Mouse (Mus musculus) kidney, adult 18-20 months (tissue): ENCODE data around the gene Map3k9.

Source experiments
- DNase-seq: peaks from one replicate; pipeline ENCODE4 v3.0.0; 2021

Gene Map3k9

GRCm38 (mm10) chr12:81782606-81783005 is 1.6 kb upstream of the Map3k9 start:
- no peak for DNase-seq

- DNase-seq: peak; percentile 57
Observed at GRCm38 (mm10) chr12:81780271-81781093, 493 bp downstream of the Map3k9 start.

DNA sequence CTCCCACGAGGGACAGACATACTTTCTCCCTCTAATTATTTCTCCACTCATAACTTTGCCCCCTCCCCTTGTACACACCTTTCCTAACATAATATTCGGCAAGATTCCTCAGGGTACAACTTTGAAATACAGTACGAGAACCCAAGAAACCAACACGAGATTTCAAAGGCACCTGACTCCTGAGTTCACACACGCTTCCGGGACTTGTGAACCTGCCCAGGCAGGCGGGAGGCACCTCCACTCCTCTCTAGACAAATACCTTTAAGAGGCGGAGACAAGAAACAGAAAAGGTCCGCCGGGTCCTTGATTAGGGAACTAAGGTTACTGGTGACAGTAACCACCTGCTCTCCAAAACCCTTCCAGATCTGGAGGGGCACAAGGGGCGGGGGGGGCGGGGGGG is 1.1 kb downstream of the Map3k9 start:
- DNase-seq: peak; percentile 55

DNA sequence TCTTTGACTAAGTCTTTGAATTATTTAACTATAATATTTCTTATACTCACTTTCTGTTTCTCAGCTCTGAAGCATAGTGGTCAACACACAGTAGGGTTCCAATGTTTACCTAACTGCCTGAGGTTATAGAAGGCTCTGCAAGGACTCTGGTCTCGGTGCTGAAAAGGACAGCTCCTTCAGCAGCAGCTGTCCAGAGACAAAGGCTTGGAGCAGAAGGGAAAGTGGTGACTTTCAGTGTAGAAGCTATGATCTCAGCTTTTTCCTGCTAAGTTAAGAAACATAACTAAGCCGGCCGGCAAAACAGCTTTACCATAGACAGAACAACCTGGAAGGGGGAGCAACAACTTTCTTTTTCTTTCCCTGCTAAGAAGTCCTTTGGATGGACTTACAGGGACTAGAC is 4.8 kb downstream of the Map3k9 start:
- no peak for DNase-seq

GRCm38 (mm10) chr12:81775641-81776040 is 5.3 kb downstream of the Map3k9 start:
- DNase-seq: no peak

GRCm38 (mm10) chr12:81774186-81774585 is 6.8 kb downstream of the Map3k9 start:
- no peak for DNase-seq

DNA sequence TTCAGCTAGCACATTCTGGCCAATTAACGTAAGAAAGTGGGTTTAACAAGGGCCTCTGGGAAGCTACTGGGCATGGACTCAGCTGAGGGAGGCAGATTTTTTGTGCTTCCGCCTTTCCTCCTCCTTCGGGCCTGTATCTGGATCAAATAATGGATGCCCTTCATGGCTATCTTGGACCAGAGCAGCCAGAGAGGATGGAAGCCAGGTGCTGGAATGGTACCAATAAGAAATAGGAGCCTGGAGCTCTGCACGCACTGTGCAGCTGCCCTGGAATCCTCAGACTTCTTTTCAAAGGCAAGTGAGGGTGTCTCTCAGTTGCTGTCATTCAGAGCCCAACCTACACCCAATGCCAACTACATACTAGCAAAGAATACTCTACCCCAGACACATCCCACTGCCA is 11.5 kb downstream of the Map3k9 start:
- DNase-seq: no peak

GRCm38 (mm10) chr12:81765386-81765785 is 15.6 kb downstream of the Map3k9 start:
- no peak for DNase-seq

DNA sequence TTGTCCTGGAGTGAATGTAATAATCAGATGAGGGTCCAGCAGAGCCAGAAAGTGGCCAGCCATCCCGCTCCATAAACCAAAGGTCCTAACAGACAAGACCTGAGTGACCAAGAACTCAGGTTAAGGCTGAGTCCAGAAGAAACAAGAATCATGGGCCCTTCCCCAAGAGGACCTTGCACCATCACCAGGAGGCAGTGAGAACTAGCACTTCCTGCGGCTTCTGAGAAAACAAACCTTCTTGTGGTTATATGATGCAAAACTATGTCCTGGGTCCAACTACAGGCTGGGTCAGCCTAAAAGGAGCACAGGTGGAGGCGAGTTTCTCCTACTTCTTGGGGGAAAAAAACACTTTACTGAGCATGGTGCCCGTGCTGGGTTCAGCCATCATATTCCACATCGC is 16.6 kb downstream of the Map3k9 start:
- DNase-seq: no peak

GRCm38 (mm10) chr12:81754651-81755050 is 26.3 kb downstream of the Map3k9 start:
- no peak for DNase-seq

DNA sequence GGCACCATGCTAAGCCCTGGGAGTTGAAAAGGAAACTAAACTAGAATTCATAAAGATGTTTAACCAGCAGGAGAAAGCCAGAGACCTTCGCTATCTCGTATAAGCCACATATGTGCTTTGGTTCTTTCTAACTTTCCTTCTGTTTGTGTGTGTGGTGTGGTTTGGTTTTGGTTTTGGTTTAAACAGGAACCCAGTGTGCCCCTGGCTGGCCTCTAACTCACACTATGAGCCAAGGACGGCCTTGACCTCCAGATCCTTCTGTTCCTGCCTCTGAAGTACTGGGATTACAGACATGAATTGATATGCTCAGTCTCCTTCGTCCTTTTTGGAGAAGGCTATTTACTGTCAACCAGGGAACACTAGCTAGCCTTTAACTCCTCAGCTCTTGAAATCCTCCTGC is 29.9 kb downstream of the Map3k9 start:
- no peak for DNase-seq

DNA sequence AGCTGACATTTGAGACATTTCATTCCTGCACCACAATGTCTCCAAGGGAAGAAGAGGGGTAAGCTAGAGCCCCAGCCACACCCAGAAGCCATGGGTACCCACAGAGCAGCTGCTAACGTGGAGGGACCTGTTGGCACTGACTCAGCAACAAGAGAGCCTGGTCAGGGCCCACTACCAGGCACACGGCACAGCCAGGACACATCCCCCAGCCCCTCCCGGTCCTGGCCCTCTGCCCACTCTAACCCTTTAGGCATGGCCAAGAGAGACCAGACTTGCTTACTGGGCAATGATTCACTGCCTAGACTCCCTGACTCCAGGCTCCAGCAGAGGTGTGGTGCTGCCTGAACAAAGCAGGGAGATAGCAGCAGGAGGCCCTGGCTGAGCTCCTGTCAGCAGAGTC is 32.1 kb downstream of the Map3k9 start:
- no peak for DNase-seq

GRCm38 (mm10) chr12:81748021-81748576 is 32.9 kb downstream of the Map3k9 start:
- DNase-seq: no peak

DNA sequence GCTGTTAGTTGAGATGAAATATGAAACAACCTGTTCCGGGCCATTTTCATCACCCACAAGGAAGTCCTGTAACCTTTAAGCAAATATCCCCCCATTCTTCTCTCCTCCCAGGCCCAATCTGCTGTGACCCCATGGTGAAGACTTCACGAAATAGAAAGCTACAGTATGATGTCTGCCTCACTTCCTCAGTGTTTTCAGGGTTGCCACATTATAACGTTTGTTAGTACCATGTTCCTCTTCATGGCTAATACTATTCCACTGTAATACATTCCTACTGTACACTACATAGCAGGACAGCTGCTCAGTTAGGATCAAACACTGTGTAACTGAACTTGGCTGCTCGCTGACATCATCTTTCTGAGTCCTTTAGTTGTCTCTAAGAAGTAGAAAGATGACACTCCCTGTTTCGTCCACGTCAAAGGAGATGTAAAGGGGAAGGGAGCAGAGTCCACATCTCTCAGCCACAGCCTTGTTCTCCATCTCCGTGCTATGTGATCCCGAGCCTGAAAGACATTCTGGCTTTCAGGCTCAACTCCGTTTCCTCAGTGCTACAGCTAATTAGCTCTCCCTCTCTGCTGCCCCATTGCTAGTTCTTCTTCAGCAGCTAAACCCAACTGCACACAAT is 34.5 kb downstream of the Map3k9 start:
- DNase-seq: no peak

- DNase-seq: no peak
Observed at GRCm38 (mm10) chr12:81735246-81736070, 45.5 kb downstream of the Map3k9 start.

DNA sequence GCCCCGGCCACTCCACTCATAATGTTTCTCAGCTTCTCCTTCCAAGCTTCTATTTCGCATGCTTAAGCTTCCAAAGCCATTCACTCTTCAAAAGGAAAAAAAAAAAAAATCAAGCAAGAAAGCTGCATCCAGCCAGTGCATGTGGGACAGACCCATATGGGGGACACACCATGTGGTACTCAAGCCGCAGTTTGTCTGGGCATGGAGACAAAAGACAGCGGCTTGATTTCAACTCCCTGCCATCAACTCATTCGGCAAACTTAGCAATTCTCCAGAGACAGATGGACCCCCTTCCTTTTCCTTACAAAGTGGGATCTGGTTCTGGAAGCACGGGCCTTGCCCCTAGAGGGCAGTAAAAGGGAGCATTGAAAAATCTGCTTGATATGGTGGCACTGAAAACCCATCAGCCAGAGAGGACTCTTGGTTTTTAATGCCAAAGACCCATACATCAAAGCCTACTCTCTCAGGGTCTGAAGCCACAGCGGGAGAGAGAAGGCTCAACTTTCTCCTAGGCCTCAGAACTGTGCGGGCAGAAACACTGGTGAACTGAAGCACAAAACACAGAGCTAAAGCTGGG is 54.6 kb downstream of the Map3k9 start:
- no peak for DNase-seq

DNA sequence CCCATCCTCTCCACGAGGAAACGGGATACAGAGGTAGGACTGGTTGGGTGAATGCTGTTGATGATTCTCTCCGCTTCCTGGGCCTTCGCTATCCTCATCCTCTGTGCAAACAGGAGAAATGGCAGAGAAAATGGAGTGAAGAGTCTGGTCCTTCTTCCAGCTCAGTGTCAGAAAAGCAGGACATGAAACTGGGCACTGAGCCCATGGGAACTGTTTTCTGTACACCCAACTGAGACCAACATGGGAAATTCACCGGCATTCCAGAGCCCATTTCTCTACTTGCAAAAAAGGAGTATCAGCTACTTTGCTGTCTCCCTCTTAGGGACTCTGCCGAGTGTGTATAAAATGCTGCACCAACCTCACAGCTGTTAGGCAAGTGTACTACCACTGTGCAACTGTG is 56.2 kb downstream of the Map3k9 start:
- no peak for DNase-seq

GRCm38 (mm10) chr12:81723375-81723774 is 57.6 kb downstream of the Map3k9 start:
- no peak for DNase-seq

GRCm38 (mm10) chr12:81719715-81720114 is 61.3 kb downstream of the Map3k9 start:
- DNase-seq: no peak

DNA sequence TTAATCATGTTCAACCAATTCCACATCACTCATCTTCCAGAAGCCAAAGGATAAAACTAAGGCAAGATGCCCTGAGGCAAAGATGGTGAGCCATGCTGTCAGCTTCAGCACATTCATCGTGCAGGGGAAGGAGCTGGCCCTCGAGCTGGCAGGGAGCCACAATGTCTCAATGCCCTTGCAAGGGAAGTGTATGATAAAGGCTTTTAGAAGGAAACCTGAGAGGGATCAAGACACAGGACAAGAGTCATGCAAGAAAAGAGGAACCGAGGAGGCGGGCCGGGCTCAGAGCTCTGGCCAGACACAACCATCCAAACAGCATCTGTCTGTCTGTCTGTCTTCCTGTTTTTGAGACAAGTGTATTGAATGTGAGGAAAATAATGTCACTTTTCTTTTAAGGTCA is 61.8 kb downstream of the Map3k9 start:
- DNase-seq: no peak

DNA sequence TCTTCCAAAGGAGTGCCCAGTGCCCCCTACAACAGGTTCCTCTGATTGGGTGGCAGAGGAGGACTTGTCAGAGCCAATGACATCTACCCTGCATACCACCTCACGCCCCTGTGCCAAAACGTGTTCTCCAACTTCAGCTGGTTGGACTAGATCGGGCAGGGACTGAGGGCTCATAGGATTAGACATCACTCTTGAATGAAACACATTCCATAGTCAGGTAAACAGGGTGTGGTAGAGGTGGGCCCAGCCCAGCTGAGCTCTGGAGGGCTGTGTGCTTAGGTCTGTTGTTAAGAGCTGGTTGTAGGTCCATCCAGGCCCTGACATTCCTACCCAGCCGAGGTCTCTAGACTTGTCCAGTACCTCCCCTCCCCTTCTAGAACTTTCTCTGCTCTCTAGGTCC is 68.4 kb downstream of the Map3k9 start:
- DNase-seq: no peak

DNA sequence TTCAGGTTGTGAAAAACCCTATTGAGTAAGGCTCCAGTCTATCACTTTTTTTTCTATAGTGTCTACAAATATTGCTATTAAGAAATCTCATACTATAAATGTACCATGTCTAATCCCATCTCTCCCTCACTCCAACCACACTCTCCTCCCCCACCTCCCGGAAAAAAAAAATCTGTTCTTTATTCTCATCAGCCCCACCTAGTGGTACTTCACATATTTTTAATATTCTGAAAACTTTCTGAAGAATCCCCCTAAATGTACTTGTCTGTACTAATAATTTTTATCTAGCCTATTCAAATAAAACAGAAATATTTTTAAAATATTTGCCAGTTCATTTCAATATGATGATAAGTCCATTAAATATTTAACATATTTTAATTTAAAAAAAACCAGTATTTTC is 78.1 kb downstream of the Map3k9 start:
- DNase-seq: no peak

DNA sequence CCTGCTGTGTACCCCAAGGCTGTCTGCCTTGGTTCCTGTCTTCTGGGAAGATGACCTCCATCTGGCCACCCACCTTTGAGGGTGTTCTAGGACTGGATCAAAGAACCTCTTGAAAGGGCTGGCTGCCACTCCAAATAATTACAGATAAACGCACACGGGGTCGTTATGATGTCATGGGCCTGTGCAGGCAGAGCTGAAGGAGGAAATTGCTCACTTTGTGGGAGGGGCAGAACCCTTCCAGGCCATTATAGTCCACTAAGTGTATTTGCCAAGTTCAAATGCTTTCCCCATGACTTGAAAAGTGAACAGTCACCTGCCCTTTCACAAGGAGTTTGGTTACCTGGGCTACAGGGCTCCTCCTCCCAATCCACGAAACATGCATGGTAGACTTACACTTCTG is 83.0 kb downstream of the Map3k9 start:
- no peak for DNase-seq
